Mouse (Mus musculus) cortical plate, adult 2 months (tissue): ENCODE results near the gene Pctp.

Experiments used
- CTCF ChIP-seq: fragments of 200-500 bp; IDR thresholded peaks from 2 replicates; pipeline ENCODE4 v1.5.1; 2011; ENCODE audit warnings: mild to moderate bottlenecking, control low read depth, low read length; ENCODE audit not compliant: insufficient read depth; ENCODE audit errors: extremely low read depth
- POLR2A ChIP-seq: fragments of 200-500 bp; IDR thresholded peaks from 2 replicates; pipeline ENCODE4 v1.6.1; 2011; ENCODE audit warnings: mild to moderate bottlenecking, low read length, control low read depth; ENCODE audit not compliant: insufficient read depth; ENCODE audit errors: extremely low read depth

DNA sequence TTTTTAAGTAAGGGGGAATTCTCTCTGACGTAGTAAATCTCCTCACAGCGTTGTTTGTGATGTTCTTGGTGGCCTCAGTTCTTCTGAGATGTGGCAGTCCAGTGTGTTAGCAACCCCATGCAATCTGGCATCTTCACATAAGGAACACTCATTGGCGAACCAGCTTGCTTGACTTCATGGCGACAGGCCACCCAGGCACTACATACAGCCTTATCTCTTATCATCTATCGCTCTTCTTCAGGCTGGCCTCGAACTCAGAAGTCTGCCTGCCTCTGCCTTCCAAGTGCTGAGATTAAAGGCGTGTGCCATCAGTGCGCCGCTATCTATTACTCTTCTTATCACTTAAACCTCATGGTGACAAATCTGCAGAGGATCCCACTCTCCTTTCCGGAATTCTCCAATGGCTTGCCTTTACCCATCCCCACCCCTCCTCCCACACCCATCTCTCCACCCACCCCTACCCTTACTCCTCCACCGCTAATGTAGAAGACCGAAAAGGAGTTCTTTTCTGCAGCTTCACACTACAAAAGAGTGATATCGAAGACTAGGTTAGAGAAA lies 27.2 kb upstream of the Pctp start, which contains the start of gene Tmem100:
- TF ChIP-seq CTCF (no peak), POLR2A (no peak)
